30 mouse cellular contexts compared by ENCODE assay signal in genomic region chr16:97282943-97283342, GRCm38 (mm10).
DNase-seq lines count a peak whose midpoint lies in the region; ATAC-seq and TF ChIP-seq lines count a peak whose summit lies in the region.
"Had no signal": no experiment of that assay in that cellular context is flagged by ENCODE, and none has a peak within 500 bp of the region (broad histone marks: within the 10 kb centered on the region; RNA-seq: fewer than 3 reads in every experiment).

No protein-coding gene starts in this region.

- H3K9ac ChIP-seq in forebrain, embryonic 12.5 days, result no peak overlapping the region
- H3K9ac ChIP-seq in forebrain, embryonic 11.5 days (ENCODE audit: low read length), result no peak overlapping the region
- H3K9ac ChIP-seq in hindbrain, embryonic 12.5 days, result no peak overlapping the region
- H3K9ac ChIP-seq in hindbrain, postnatal 0 days (replicated peaks; ENCODE audit: low read length), result no peak overlapping the region
- H3K9ac ChIP-seq in midbrain, embryonic 15.5 days, result no peak overlapping the region; the same call in 1 of the 2 replicates
- H3K9ac ChIP-seq in midbrain, postnatal 0 days (replicated peaks; ENCODE audit: low read length, poor library complexity, severe bottlenecking), result no peak overlapping the region
- H3K9ac ChIP-seq in hindbrain, embryonic 16.5 days (ENCODE audit: low read depth, low read length), result no peak overlapping the region
- H3K9ac ChIP-seq: embryonic facial prominence, embryonic 15.5 days; limb, embryonic 15.5 days; liver, embryonic 13.5 days had no signal

- H3K36me3 ChIP-seq in forebrain, embryonic 12.5 days (replicated peaks), result no peaks in the 10 kb centered on the region
- H3K36me3 ChIP-seq in forebrain, embryonic 11.5 days (ENCODE audit: control insufficient read depth, insufficient read depth, low read length), result no peaks in the 10 kb centered on the region
- H3K36me3 ChIP-seq in hindbrain, embryonic 12.5 days, result no peaks in the 10 kb centered on the region
- no peaks in the 10 kb centered on the region for H3K36me3 ChIP-seq in hindbrain, postnatal 0 days (ENCODE audit: insufficient read depth, low read length)
- H3K36me3 ChIP-seq in midbrain, embryonic 15.5 days (replicated peaks), result no peaks in the 10 kb centered on the region
- no peaks in the 10 kb centered on the region for H3K36me3 ChIP-seq in midbrain, postnatal 0 days (ENCODE audit: insufficient read depth, low read length)
- H3K36me3 ChIP-seq in hindbrain, embryonic 16.5 days (ENCODE audit: control insufficient read depth, insufficient read depth, low read length), result no peaks in the 10 kb centered on the region
- H3K36me3 ChIP-seq: embryonic facial prominence, embryonic 10.5 days; embryonic facial prominence, embryonic 15.5 days; limb, embryonic 10.5 days; limb, embryonic 15.5 days; liver, embryonic 13.5 days had no signal

- ATAC-seq in forebrain, embryonic 12.5 days (ENCODE audit: low FRiP score), result no peak
- no peak for ATAC-seq in forebrain, embryonic 11.5 days (replicated peaks; ENCODE audit: low FRiP score)
- peak; percentile 63; the same call in 1 of the 2 replicates for ATAC-seq in hindbrain, embryonic 12.5 days (ENCODE audit: low FRiP score)
- ATAC-seq in hindbrain, postnatal 0 days, result no peak
- no peak for ATAC-seq in midbrain, embryonic 15.5 days (replicated peaks)
- no peak for ATAC-seq in midbrain, postnatal 0 days (ENCODE audit: low FRiP score)
- ATAC-seq in hindbrain, embryonic 16.5 days, result no peak
- ATAC-seq: activated CD4-positive, CD25-positive, alpha-beta regulatory T cell, adult 4 months; intestine, postnatal 0 days; lung, postnatal 0 days had no signal

- no peak overlapping the region for H3K4me3 ChIP-seq in forebrain, embryonic 12.5 days (replicated peaks)
- no peak overlapping the region for H3K4me3 ChIP-seq in forebrain, embryonic 11.5 days (ENCODE audit: low read depth, low read length)
- H3K4me3 ChIP-seq in hindbrain, embryonic 12.5 days, result no peak overlapping the region
- H3K4me3 ChIP-seq in hindbrain, postnatal 0 days (ENCODE audit: low read length), result no peak overlapping the region
- no peak overlapping the region for H3K4me3 ChIP-seq in midbrain, embryonic 15.5 days
- no peak overlapping the region for H3K4me3 ChIP-seq in midbrain, postnatal 0 days (ENCODE audit: low read depth, low read length)
- no peak overlapping the region for H3K4me3 ChIP-seq in hindbrain, embryonic 16.5 days (ENCODE audit: low read length)
- H3K4me3 ChIP-seq: embryonic facial prominence, embryonic 10.5 days; embryonic facial prominence, embryonic 15.5 days; limb, embryonic 10.5 days; limb, embryonic 15.5 days; liver, embryonic 13.5 days; megakaryocyte, embryonic 14.5 days had no signal

- no peak for TF ChIP-seq CTCF in hindbrain, postnatal 0 days (IDR thresholded peaks at IDR 0.05; ENCODE audit: low read depth)
- TF ChIP-seq CTCF in midbrain, postnatal 0 days (IDR thresholded peaks at IDR 0.05), result no peak

- H3K27me3 ChIP-seq in forebrain, embryonic 12.5 days, result no peaks in the 10 kb centered on the region
- H3K27me3 ChIP-seq in forebrain, embryonic 11.5 days (ENCODE audit: control insufficient read depth, insufficient read depth, low read length), result no peaks in the 10 kb centered on the region
- no peaks in the 10 kb centered on the region for H3K27me3 ChIP-seq in hindbrain, embryonic 12.5 days
- no peaks in the 10 kb centered on the region for H3K27me3 ChIP-seq in hindbrain, postnatal 0 days (ENCODE audit: insufficient read depth, low read length)
- H3K27me3 ChIP-seq in midbrain, embryonic 15.5 days (replicated peaks), result no peaks in the 10 kb centered on the region
- H3K27me3 ChIP-seq in midbrain, postnatal 0 days (ENCODE audit: insufficient read depth, low read length), result no peaks in the 10 kb centered on the region
- H3K27me3 ChIP-seq in hindbrain, embryonic 16.5 days (replicated peaks; ENCODE audit: control insufficient read depth, insufficient read depth, low read length), result no peaks in the 10 kb centered on the region
- H3K27me3 ChIP-seq: CH12.LX; embryonic facial prominence, embryonic 15.5 days; limb, embryonic 15.5 days; liver, embryonic 13.5 days; megakaryocyte, embryonic 14.5 days had no signal

- WGBS in forebrain, embryonic 12.5 days, result 47% methylated on average over 9 of the region's 9 CpGs
- 58% methylated on average over 9 of the region's 9 CpGs for whole genome bisulfite sequencing in forebrain, embryonic 11.5 days
- 56% methylated on average over 9 of the region's 9 CpGs for WGBS in hindbrain, embryonic 12.5 days
- 48% methylated on average over 9 of the region's 9 CpGs for WGBS in hindbrain, postnatal 0 days
- 39% methylated on average over 9 of the region's 9 CpGs for WGBS in midbrain, embryonic 15.5 days
- WGBS in midbrain, postnatal 0 days, result 46% methylated on average over 9 of the region's 9 CpGs
- 43% methylated on average over 9 of the region's 9 CpGs for WGBS in hindbrain, embryonic 16.5 days

- 0 out of 2 replicates have a peak overlapping the region, but pooled peaks have one; percentile 6 for H3K27ac ChIP-seq in forebrain, embryonic 12.5 days
- no peak overlapping the region for H3K27ac ChIP-seq in forebrain, embryonic 11.5 days (ENCODE audit: low read depth, low read length)
- H3K27ac ChIP-seq in hindbrain, embryonic 12.5 days, result peak overlapping the region; percentile 55; the same call in 1 of the 2 replicates
- H3K27ac ChIP-seq in hindbrain, postnatal 0 days, result no peak overlapping the region; the same call in 1 of the 2 replicates
- peak overlapping the region; percentile 31; the same call in 1 of the 2 replicates for H3K27ac ChIP-seq in midbrain, embryonic 15.5 days
- H3K27ac ChIP-seq in midbrain, postnatal 0 days (ENCODE audit: low read depth, low read length), result no peak overlapping the region
- H3K27ac ChIP-seq in hindbrain, embryonic 16.5 days (ENCODE audit: low read depth, low read length), result 0 out of 2 replicates have a peak overlapping the region, but pooled peaks have one; percentile 2
- H3K27ac ChIP-seq: embryonic facial prominence, embryonic 10.5 days; embryonic facial prominence, embryonic 15.5 days; limb, embryonic 10.5 days; limb, embryonic 15.5 days; liver, embryonic 13.5 days had no signal

- H3K4me1 ChIP-seq in forebrain, embryonic 12.5 days, result peaks cover 8% of the 10 kb centered on the region; the same call in 1 of the 2 replicates
- no peaks in the 10 kb centered on the region for H3K4me1 ChIP-seq in forebrain, embryonic 11.5 days (replicated peaks; ENCODE audit: control insufficient read depth, insufficient read depth, low read length)
- peaks cover 6% of the 10 kb centered on the region; the same call in 1 of the 2 replicates for H3K4me1 ChIP-seq in hindbrain, embryonic 12.5 days
- no peaks in the 10 kb centered on the region for H3K4me1 ChIP-seq in hindbrain, postnatal 0 days (ENCODE audit: insufficient read depth, low read length)
- H3K4me1 ChIP-seq in midbrain, embryonic 15.5 days, result peaks cover 7% of the 10 kb centered on the region
- no peaks in the 10 kb centered on the region for H3K4me1 ChIP-seq in midbrain, postnatal 0 days (ENCODE audit: insufficient read depth, low read length)
- no peaks in the 10 kb centered on the region; the same call in 1 of the 2 replicates for H3K4me1 ChIP-seq in hindbrain, embryonic 16.5 days (ENCODE audit: control insufficient read depth, insufficient read depth, low read depth, low read length)
- H3K4me1 ChIP-seq: embryonic facial prominence, embryonic 10.5 days; embryonic facial prominence, embryonic 15.5 days; limb, embryonic 10.5 days; limb, embryonic 15.5 days; liver, embryonic 13.5 days had no signal

- H3K4me2 ChIP-seq in forebrain, embryonic 12.5 days, result no peak overlapping the region
- no peak overlapping the region for H3K4me2 ChIP-seq in forebrain, embryonic 11.5 days (ENCODE audit: low read depth, low read length, severe bottlenecking)
- H3K4me2 ChIP-seq in hindbrain, embryonic 12.5 days (replicated peaks), result no peak overlapping the region
- no peak overlapping the region for H3K4me2 ChIP-seq in hindbrain, postnatal 0 days (ENCODE audit: low read depth, low read length)
- no peak overlapping the region for H3K4me2 ChIP-seq in midbrain, embryonic 15.5 days
- no peak overlapping the region for H3K4me2 ChIP-seq in midbrain, postnatal 0 days (ENCODE audit: low read depth, low read length, poor library complexity, severe bottlenecking)
- no peak overlapping the region for H3K4me2 ChIP-seq in hindbrain, embryonic 16.5 days (ENCODE audit: low read length)
- H3K4me2 ChIP-seq: embryonic facial prominence, embryonic 15.5 days; limb, embryonic 15.5 days; liver, embryonic 13.5 days had no signal

- no peaks in the 10 kb centered on the region for H3K9me3 ChIP-seq in forebrain, embryonic 12.5 days
- H3K9me3 ChIP-seq in forebrain, embryonic 11.5 days (ENCODE audit: control insufficient read depth, low read length), result no peaks in the 10 kb centered on the region
- no peaks in the 10 kb centered on the region for H3K9me3 ChIP-seq in hindbrain, embryonic 12.5 days (replicated peaks)
- H3K9me3 ChIP-seq in hindbrain, postnatal 0 days (ENCODE audit: low read length), result no peaks in the 10 kb centered on the region
- H3K9me3 ChIP-seq in midbrain, embryonic 15.5 days, result no peaks in the 10 kb centered on the region
- H3K9me3 ChIP-seq in midbrain, postnatal 0 days (ENCODE audit: low read length), result no peaks in the 10 kb centered on the region
- H3K9me3 ChIP-seq in hindbrain, embryonic 16.5 days (ENCODE audit: control insufficient read depth, low read length), result no peaks in the 10 kb centered on the region
- H3K9me3 ChIP-seq: embryonic facial prominence, embryonic 10.5 days; embryonic facial prominence, embryonic 15.5 days; limb, embryonic 10.5 days; limb, embryonic 15.5 days; liver, embryonic 13.5 days; megakaryocyte, embryonic 14.5 days had no signal

- no peak for DNase-seq in forebrain, embryonic 11.5 days (ENCODE audit: low spot score)
- no peak for DNase-seq in hindbrain, postnatal 0 days (ENCODE audit: low spot score)
- no peak for DNase-seq in midbrain, postnatal 0 days (ENCODE audit: low spot score)
- DNase-seq in gastrocnemius, postnatal 10 days, result no peak
- DNase-seq: adrenal gland, adult 2 months; adrenal gland, postnatal 36 days; cerebellum, adult 2 months; cerebellum, postnatal 25 days; heart, postnatal 14 days; kidney, adult 9 months; kidney, postnatal 10 days; layer of hippocampus, adult 9-11 months; liver, embryonic 13.5 days; lung, adult 18-20 months; lung, postnatal 4 days; retina, postnatal 1 day; right cerebral cortex, postnatal 14 days had no signal

Comparison
In these comparisons a context has a peak if more than half of its experiments do, and no peak if none do; other contexts are left out.
1. H3K27ac ChIP-seq: peak in forebrain, embryonic 12.5 days (single experiment), hindbrain, embryonic 12.5 days (single experiment), midbrain, embryonic 15.5 days (single experiment) and hindbrain, embryonic 16.5 days (single experiment); none in forebrain, embryonic 11.5 days (single experiment), hindbrain, postnatal 0 days (single experiment) and midbrain, postnatal 0 days (single experiment).